ENCODE assay signal across 9 mouse cellular contexts in the genomic region with DNA sequence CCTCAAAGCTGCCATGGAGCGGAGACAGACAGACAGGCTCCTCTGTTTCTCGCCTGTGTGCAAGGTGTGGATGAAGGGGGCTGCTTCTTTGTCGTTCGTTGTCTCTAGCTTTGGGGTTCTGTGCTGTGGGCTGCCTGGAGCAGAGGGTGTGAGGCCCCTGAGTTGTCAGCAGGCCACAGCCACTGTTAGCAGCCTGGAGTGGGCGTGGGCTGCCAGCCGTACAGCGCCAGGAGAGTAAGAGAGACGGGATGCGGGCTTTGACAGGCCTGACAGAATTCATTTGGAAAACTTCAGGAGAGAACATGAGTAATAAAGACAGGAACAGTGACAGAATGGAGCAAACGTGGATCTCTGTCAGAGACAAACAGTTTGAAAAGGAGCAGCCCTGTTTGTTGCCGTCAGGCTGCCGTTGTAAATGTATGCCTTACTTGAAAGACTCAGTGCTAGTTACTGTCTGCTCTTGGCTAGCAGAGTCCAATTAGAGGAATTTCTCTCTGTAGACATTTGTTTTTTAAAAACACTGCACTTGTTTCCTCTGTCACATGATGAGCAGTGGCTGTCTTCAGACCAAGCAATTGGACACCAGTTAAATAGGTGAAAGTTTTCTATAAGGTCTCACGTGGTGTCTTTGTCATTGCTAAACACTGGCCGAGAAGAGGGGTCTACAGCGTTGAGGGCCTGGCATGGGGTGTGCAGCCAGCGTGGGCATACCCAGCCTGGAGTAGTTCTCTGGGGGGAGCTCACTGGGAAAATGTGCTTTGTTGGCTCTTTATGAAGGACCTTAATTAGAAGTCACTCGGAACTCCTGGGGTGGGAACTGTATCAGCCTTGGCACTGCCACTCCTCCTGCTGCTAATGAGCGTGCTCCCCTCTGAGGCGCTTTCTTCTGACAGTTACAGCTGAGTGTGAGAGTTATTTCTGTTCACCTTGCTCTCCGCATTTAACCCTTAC.
DNase-seq lines count a peak whose midpoint lies in the region; ATAC-seq and TF ChIP-seq lines count a peak whose summit lies in the region.
"Had no signal": no experiment of that assay in that cellular context is flagged by ENCODE, and none has a peak within 500 bp of the region (broad histone marks: within the 10 kb centered on the region; RNA-seq: fewer than 3 reads in every experiment).

No protein-coding gene starts in this region.

- H3K27me3 ChIP-seq in heart, adult 2 months (ENCODE audit: control insufficient read depth, insufficient read depth, low read length): no peaks in the 10 kb centered on the region
- H3K27me3 ChIP-seq in forebrain, embryonic 12.5 days: 0 out of 2 replicates have a peak, but pooled peaks cover 7% of the 10 kb centered on the region
- no peaks in the 10 kb centered on the region for H3K27me3 ChIP-seq in stomach, postnatal 0 days (ENCODE audit: control insufficient read depth, insufficient read depth, low read length)

- intact Hi-C loops in heart, adult 2 months (cut with DNase I): no loop called here
- intact Hi-C loops in heart, postnatal 25 days (cut with DNase I): loop anchor here (2.0 to 5.0 kb wide), 2 partner anchors 24 to 36 kb away; no protein-coding TSS in a partner anchor

- H3K4me1 ChIP-seq in heart, adult 2 months (ENCODE audit: control insufficient read depth, insufficient read depth, low read length): peaks cover 13% of the 10 kb centered on the region
- peaks cover 59% of the 10 kb centered on the region for H3K4me1 ChIP-seq in forebrain, embryonic 12.5 days
- 0 out of 2 replicates have a peak, but pooled peaks cover 4% of the 10 kb centered on the region for H3K4me1 ChIP-seq in stomach, postnatal 0 days (replicated peaks; ENCODE audit: control insufficient read depth, insufficient read depth)

- peak overlapping the region; percentile 43 for H3K4me2 ChIP-seq in forebrain, embryonic 12.5 days
- no peak overlapping the region for H3K4me2 ChIP-seq in stomach, postnatal 0 days (replicated peaks; ENCODE audit: low read depth)

- TF ChIP-seq POLR2A in heart, adult 2 months (IDR thresholded peaks at IDR 0.05; ENCODE audit: insufficient read depth, low read depth, low read length): no peak
- TF ChIP-seq POLR2A in brain, embryonic 14.5 days (IDR thresholded peaks at IDR 0.05; ENCODE audit: borderline replicate concordance, extremely low read depth, insufficient read depth, insufficient read length, poor library complexity, severe bottlenecking): no peak

- no peak for TF ChIP-seq EP300 in heart, adult 2 months (IDR thresholded peaks at IDR 0.05; ENCODE audit: insufficient read depth, low read depth, low read length)
- no peak for TF ChIP-seq EP300 in stomach, postnatal 0 days (optimal IDR thresholded peaks at IDR 0.05)

- no peak overlapping the region for H3K4me3 ChIP-seq in heart, adult 2 months
- no peak overlapping the region for H3K4me3 ChIP-seq in forebrain, embryonic 12.5 days (replicated peaks)
- H3K4me3 ChIP-seq in stomach, postnatal 0 days (ENCODE audit: low read depth, low read length): no peak overlapping the region
- H3K4me3 ChIP-seq: myocyte had no signal

- peak overlapping the region; percentile 42 for H3K27ac ChIP-seq in heart, adult 2 months
- peak overlapping the region; percentile 93 for H3K27ac ChIP-seq in forebrain, embryonic 12.5 days
- no peak overlapping the region for H3K27ac ChIP-seq in stomach, postnatal 0 days (replicated peaks)

- 38% methylated on average over 20 of the region's 20 CpGs for WGBS in heart, adult 2 months
- 11% methylated on average over 20 of the region's 20 CpGs for WGBS in forebrain, embryonic 12.5 days
- WGBS in stomach, postnatal 0 days: 34% methylated on average over 20 of the region's 20 CpGs

- TF ChIP-seq CTCF in heart, adult 2 months (IDR thresholded peaks at IDR 0.05): no peak
- TF ChIP-seq CTCF in brain, embryonic 14.5 days (IDR thresholded peaks at IDR 0.05; ENCODE audit: borderline replicate concordance, extremely low read depth, insufficient read depth, insufficient read length): no peak
- no peak for TF ChIP-seq CTCF in stomach, postnatal 0 days (IDR thresholded peaks at IDR 0.05; ENCODE audit: low read depth)

- peaks cover 3% of the 10 kb centered on the region for H3K79me2 ChIP-seq in heart, adult 2 months (replicated peaks; ENCODE audit: control insufficient read depth, insufficient read depth, low read length)

- H3K9ac ChIP-seq in heart, adult 2 months (ENCODE audit: low read depth, low read length): peak overlapping the region; percentile 19; the same call in 1 of the 2 replicates
- no peak overlapping the region for H3K9ac ChIP-seq in forebrain, embryonic 12.5 days
- no peak overlapping the region for H3K9ac ChIP-seq in stomach, postnatal 0 days (ENCODE audit: low read length)

- peak; percentile 30 to 47 for DNase-seq in heart, adult 2 months
- DNase-seq in heart, postnatal 25 days (ENCODE audit: low spot score): no peak
- peak; percentile 96 for DNase-seq in brain, embryonic 14.5 days (ENCODE audit: low read depth)
- DNase-seq in layer of hippocampus, postnatal 36 days: peak; percentile 67 to 70
- peak; percentile 17 for DNase-seq in stomach, postnatal 0 days (ENCODE audit: low spot score)
- DNase-seq in ovary, adult 18-20 months (ENCODE audit: low spot score): no peak
- DNase-seq in adrenal gland, postnatal 14 days: no peak

- H3K9me3 ChIP-seq in forebrain, embryonic 12.5 days: no peaks in the 10 kb centered on the region
- no peaks in the 10 kb centered on the region for H3K9me3 ChIP-seq in stomach, postnatal 0 days (ENCODE audit: control insufficient read depth, low read length)

- ATAC-seq in forebrain, embryonic 12.5 days (ENCODE audit: low FRiP score): peak; percentile 84
- ATAC-seq in stomach, postnatal 0 days (ENCODE audit: low FRiP score, low TSS enrichment): no peak

- H3K36me3 ChIP-seq in heart, adult 2 months (ENCODE audit: control insufficient read depth, insufficient read depth, low read length): no peaks in the 10 kb centered on the region
- peaks cover 8% of the 10 kb centered on the region; the same call in 1 of the 2 replicates for H3K36me3 ChIP-seq in forebrain, embryonic 12.5 days (replicated peaks)
- peaks cover 6% of the 10 kb centered on the region; the same call in 1 of the 2 replicates for H3K36me3 ChIP-seq in stomach, postnatal 0 days (ENCODE audit: control insufficient read depth, insufficient read depth, low read length)

Comparison
In these comparisons a context has a peak if more than half of its experiments do, and no peak if none do; other contexts are left out.
1. DNase-seq: peak in heart, adult 2 months (2 of 2), brain, embryonic 14.5 days (single experiment), layer of hippocampus, postnatal 36 days (2 of 2) and stomach, postnatal 0 days (single experiment); none in heart, postnatal 25 days (single experiment), ovary, adult 18-20 months (single experiment) and adrenal gland, postnatal 14 days (single experiment).